Comparison of ENCODE assay signal across 20 mouse cellular contexts in genomic region chr16:89899192-89899591, GRCm38 (mm10).
A peak's percentile ranks its signal among the peaks of the same experiment; 100 is the strongest.
DNase-seq lines count a peak whose midpoint lies in the region; ATAC-seq and TF ChIP-seq lines count a peak whose summit lies in the region.
"Had no signal": no experiment of that assay in that cellular context is flagged by ENCODE, and none has a peak within 500 bp of the region (broad histone marks: within the 10 kb centered on the region; RNA-seq: fewer than 3 reads in every experiment).

No protein-coding gene starts in this region.

- TF ChIP-seq POLR2A in olfactory bulb, adult 2 months (IDR thresholded peaks at IDR 0.05; ENCODE audit: insufficient read depth, low read depth, low read length) = no peak

- H3K27ac ChIP-seq in embryonic facial prominence, embryonic 14.5 days (replicated peaks; ENCODE audit: low read depth, low read length) = no peak overlapping the region
- H3K27ac ChIP-seq in embryonic facial prominence, embryonic 10.5 days (replicated peaks) = no peak overlapping the region
- H3K27ac ChIP-seq in olfactory bulb, adult 2 months (ENCODE audit: insufficient read depth, low read depth, low read length) = peak overlapping the region; percentile 90
- H3K27ac ChIP-seq: forebrain, embryonic 15.5 days; heart, embryonic 13.5 days; hindbrain, embryonic 15.5 days; midbrain, embryonic 10.5 days; neural tube, embryonic 12.5 days had no signal

- H3K36me3 ChIP-seq in embryonic facial prominence, embryonic 14.5 days (ENCODE audit: control insufficient read depth, insufficient read depth, low read length) = 0 out of 2 replicates have a peak, but pooled peaks cover 10% of the 10 kb centered on the region
- peaks cover 29% of the 10 kb centered on the region for H3K36me3 ChIP-seq in embryonic facial prominence, embryonic 10.5 days (replicated peaks)
- H3K36me3 ChIP-seq: forebrain, embryonic 15.5 days; hindbrain, embryonic 15.5 days had no signal

- no peak overlapping the region for H3K9ac ChIP-seq in embryonic facial prominence, embryonic 14.5 days (ENCODE audit: low read depth, low read length)
- H3K9ac ChIP-seq: forebrain, embryonic 15.5 days; heart, embryonic 13.5 days; hindbrain, embryonic 15.5 days; neural tube, embryonic 12.5 days had no signal

- H3K4me2 ChIP-seq in embryonic facial prominence, embryonic 14.5 days (ENCODE audit: low read depth, low read length) = no peak overlapping the region
- H3K4me2 ChIP-seq: forebrain, embryonic 15.5 days; heart, embryonic 13.5 days; hindbrain, embryonic 15.5 days; neural tube, embryonic 12.5 days had no signal

- H3K9me3 ChIP-seq in embryonic facial prominence, embryonic 14.5 days (ENCODE audit: control insufficient read depth, low read length) = no peaks in the 10 kb centered on the region
- H3K9me3 ChIP-seq in embryonic facial prominence, embryonic 10.5 days = no peaks in the 10 kb centered on the region
- H3K9me3 ChIP-seq: forebrain, embryonic 15.5 days; heart, embryonic 13.5 days; hindbrain, embryonic 15.5 days; midbrain, embryonic 10.5 days; neural tube, embryonic 12.5 days had no signal

- no peak overlapping the region for H3K4me3 ChIP-seq in embryonic facial prominence, embryonic 14.5 days (ENCODE audit: low read depth, low read length)
- H3K4me3 ChIP-seq in embryonic facial prominence, embryonic 10.5 days = no peak overlapping the region
- H3K4me3 ChIP-seq in olfactory bulb, adult 2 months (ENCODE audit: insufficient read depth, low read depth, low read length) = peak overlapping the region; percentile 38
- H3K4me3 ChIP-seq: forebrain, embryonic 15.5 days; heart, embryonic 13.5 days; hindbrain, embryonic 15.5 days; midbrain, embryonic 10.5 days; neural tube, embryonic 12.5 days had no signal

- H3K27me3 ChIP-seq in embryonic facial prominence, embryonic 14.5 days (replicated peaks; ENCODE audit: control insufficient read depth, insufficient read depth, low read length) = no peaks in the 10 kb centered on the region
- H3K27me3 ChIP-seq in embryonic facial prominence, embryonic 10.5 days (replicated peaks; ENCODE audit: low read depth, poor library complexity, severe bottlenecking) = no peaks in the 10 kb centered on the region
- H3K27me3 ChIP-seq: forebrain, embryonic 15.5 days; heart, embryonic 13.5 days; hindbrain, embryonic 15.5 days; neural tube, embryonic 12.5 days had no signal

- 59% methylated on average over 9 of the region's 9 CpGs for WGBS in embryonic facial prominence, embryonic 14.5 days
- WGBS in embryonic facial prominence, embryonic 10.5 days = 63% methylated on average over 9 of the region's 9 CpGs
- WGBS in olfactory bulb, adult 2 months = 23% methylated on average over 9 of the region's 9 CpGs

- TF ChIP-seq CTCF in olfactory bulb, adult 2 months (IDR thresholded peaks at IDR 0.05; ENCODE audit: insufficient read depth, low read depth, low read length) = no peak

- 0 out of 2 replicates have a peak, but pooled peaks have one; percentile 34 for ATAC-seq in embryonic facial prominence, embryonic 14.5 days (ENCODE audit: low read depth)
- ATAC-seq: forebrain, embryonic 15.5 days had no signal

- peak; percentile 50 for DNase-seq in embryonic facial prominence, embryonic 14.5 days (ENCODE audit: low spot score)
- no peak for DNase-seq in embryonic facial prominence, embryonic 10.5 days (ENCODE audit: low spot score)
- DNase-seq in right cerebral cortex, adult 18-20 months = peak; percentile 66
- no peak for DNase-seq in right cerebral cortex, postnatal 14 days
- peak; percentile 74 to 86 for DNase-seq in cerebellum, adult 18-20 months
- no peak for DNase-seq in lung, postnatal 4 days
- DNase-seq in thymus, postnatal 14 days = no peak
- DNase-seq: adrenal gland, postnatal 14 days; heart, postnatal 36 days; kidney, adult 11 months; kidney, postnatal 14 days; left cerebral cortex, postnatal 4 days; lung, adult 2 months; lung, postnatal 36 days had no signal

- H3K4me1 ChIP-seq in embryonic facial prominence, embryonic 14.5 days (ENCODE audit: control insufficient read depth, insufficient read depth, low read length) = 0 out of 2 replicates have a peak, but pooled peaks cover 6% of the 10 kb centered on the region
- H3K4me1 ChIP-seq in embryonic facial prominence, embryonic 10.5 days = peaks cover 16% of the 10 kb centered on the region
- peaks cover 26% of the 10 kb centered on the region for H3K4me1 ChIP-seq in olfactory bulb, adult 2 months (ENCODE audit: control insufficient read depth, insufficient read depth, low read length)
- H3K4me1 ChIP-seq: heart, embryonic 13.5 days; midbrain, embryonic 10.5 days had no signal

Comparison
In these comparisons a context has a peak if more than half of its experiments do, and no peak if none do; other contexts are left out.
1. DNase-seq: peak in embryonic facial prominence, embryonic 14.5 days (single experiment), right cerebral cortex, adult 18-20 months (single experiment) and cerebellum, adult 18-20 months (2 of 2); none in embryonic facial prominence, embryonic 10.5 days (single experiment), right cerebral cortex, postnatal 14 days (single experiment), lung, postnatal 4 days (0 of 2) and thymus, postnatal 14 days (single experiment).